Mouse (Mus musculus): Measurements from ENCODE around the gene Vmn2r21.
"Not testable (repeated sequence)": the region's sequence is repeated elsewhere in the genome, so short reads cannot be mapped to it uniquely, and the experiment has no call there.

Gene Vmn2r21

GRCm38 (mm10) chr6:123533306-123533705 is at the start of gene Vmn2r21:
TSS of gene Vmn2r21 (minus strand) at chr6:123533406.
- not testable (repeated sequence) for DNase-seq (ENCODE audit: low read depth, low spot score)

GRCm38 (mm10) chr6:123574698-123575097 is 41.5 kb upstream of the Vmn2r21 start:
- not testable (repeated sequence) for DNase-seq (ENCODE audit: low read depth, low spot score)

- DNase-seq (ENCODE audit: low read depth, low spot score) = not testable (repeated sequence)
Observed at GRCm38 (mm10) chr6:123539755-123540154, 6.5 kb upstream of the Vmn2r21 start.

GRCm38 (mm10) chr6:123522263-123523011 is 10.8 kb downstream of the Vmn2r21 start:
- not testable (repeated sequence) for DNase-seq (ENCODE audit: low read depth, low spot score)

- DNase-seq (ENCODE audit: low read depth, low spot score) = not testable (repeated sequence)
Observed at GRCm38 (mm10) chr6:123473045-123473444, 60.2 kb downstream of the Vmn2r21 start.

GRCm38 (mm10) chr6:123472458-123472987 is 60.7 kb downstream of the Vmn2r21 start:
- not testable (repeated sequence) for DNase-seq (ENCODE audit: low read depth, low spot score)

- DNase-seq (ENCODE audit: low read depth, low spot score) = not testable (repeated sequence)
Observed at GRCm38 (mm10) chr6:123468651-123469050, 64.6 kb downstream of the Vmn2r21 start.

Data from R1 (cell line).